Mouse (Mus musculus) left cerebral cortex, adult 9 months (tissue): ENCODE data around the gene Lrr1.
"Not testable (repeated sequence)": the region's sequence is repeated elsewhere in the genome, so short reads cannot be mapped to it uniquely, and the experiment has no call there.

Experiments
- DNase-seq, 2 experiments: peaks; one replicate each; pipeline ENCODE4 v3.0.0; 2022; ENCODE audit warnings: low spot score in 2 of 2

The Lrr1 gene

DNA sequence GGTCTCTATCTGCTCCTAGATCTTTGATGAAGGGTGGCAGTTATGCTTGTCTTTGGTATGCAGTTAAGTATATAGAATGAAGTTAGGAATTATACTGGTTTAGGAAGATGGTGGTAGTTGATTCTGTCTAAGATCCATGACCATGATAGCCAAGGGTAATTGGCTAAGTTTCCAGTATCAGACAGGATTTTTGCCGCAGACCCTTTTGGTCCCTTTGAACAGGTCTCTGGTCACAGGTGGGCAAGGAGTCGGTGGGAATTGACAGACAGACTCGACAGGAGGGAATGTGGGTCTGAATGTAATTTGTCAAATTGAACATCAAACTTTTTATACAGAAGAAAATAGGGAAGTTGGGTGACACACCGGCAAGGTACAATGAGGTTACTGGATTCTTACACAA is 5.0 kb upstream of the Lrr1 start:
- DNase-seq: not testable (repeated sequence)

DNA sequence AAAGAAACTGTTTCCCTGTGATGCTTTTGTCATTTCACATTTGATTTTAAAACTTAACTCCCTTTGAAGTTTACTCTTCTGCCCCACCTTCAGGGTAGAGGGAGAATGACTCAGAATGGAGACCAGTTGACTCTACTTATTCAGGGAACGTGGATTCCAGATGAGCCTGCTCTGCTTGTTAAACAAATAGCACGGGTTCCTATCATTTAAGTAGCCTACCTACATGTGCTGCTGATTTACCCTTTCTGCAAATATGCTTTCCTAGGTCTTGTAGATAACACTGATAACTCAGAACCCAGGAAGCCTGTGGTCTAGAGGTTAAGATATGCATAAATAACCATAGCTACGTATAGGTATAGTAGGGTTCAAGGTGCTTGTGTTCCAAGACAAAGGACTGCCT is 3.7 kb upstream of the Lrr1 start:
- no peak for DNase-seq

DNA sequence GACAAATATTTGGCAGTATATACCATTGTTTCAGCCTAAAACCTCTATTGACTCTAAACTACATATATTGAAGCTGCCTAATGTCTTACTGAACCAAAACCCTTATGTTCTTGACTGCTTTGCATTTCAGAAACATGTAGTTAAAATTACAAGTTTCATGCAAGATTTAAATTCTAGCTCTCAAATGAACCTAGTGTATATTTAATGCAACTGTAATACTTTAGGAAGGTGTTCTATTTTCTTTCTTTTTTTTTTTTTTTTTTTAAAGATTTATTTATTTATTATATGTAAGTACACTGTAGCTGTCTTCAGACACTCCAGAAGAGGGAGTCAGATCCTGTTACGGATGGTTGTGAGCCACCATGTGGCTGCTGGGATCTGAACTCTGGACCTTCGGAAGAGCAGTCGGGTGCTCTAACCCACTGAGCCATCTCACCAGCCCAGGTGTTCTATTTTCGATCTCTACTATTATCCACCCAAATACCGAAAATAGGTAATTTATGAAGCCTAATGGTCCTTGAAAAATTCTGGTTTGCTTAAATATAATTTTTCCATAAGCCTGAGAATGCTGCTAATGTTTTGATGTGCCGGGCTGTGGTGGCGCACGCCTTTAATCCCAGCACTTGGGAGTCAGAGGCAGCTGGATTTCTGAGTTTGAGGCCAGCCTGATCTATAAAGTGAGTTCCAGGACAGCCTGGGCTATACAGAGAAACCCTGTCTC is 1.6 kb upstream of the Lrr1 start:
- DNase-seq: not testable (repeated sequence)

DNA sequence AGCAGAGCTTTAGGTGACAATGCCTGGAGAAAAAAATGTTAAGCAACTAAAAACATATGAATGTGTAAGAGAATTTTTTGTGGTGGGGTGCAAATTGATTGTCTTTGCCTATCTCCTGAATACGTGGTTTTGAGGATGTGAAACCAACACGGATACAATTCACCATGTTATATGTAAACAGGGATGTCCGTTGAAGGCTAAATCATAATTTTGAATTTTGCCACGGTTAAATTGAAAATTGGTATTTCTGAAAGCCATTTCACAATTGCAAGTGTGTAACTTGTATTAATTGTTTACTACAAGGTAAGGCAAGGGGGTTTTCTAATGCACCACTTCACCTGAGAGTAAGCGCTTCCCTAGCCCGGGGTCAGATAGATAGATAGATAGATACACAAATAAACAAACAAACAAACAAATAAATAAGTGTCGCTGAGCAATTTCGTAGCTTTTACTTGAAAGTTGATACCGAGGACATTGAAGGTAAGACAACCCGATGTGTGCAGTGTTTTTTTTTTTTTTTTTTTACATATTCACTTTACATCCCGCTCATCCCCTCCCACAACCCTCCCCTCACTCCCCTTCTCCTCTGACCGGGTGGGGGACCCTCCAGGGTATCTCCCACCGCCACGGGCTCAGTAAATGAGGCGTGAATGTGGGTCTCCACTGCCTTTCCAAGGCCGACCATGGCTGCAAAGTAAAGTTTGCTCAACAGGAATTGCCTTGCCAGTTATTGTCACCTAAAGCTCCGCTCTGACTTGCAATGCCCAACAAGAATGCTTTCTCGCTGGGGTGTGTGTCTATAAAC is 756 bp upstream of the Lrr1 start:
- no peak for DNase-seq

- DNase-seq: no peak
Measured at GRCm38 (mm10) chr12:69171307-69171706, 2.7 kb downstream of the Lrr1 start.

- no peak for DNase-seq
Measured at GRCm38 (mm10) chr12:69175975-69176374, 7.4 kb downstream of the Lrr1 start.

DNA sequence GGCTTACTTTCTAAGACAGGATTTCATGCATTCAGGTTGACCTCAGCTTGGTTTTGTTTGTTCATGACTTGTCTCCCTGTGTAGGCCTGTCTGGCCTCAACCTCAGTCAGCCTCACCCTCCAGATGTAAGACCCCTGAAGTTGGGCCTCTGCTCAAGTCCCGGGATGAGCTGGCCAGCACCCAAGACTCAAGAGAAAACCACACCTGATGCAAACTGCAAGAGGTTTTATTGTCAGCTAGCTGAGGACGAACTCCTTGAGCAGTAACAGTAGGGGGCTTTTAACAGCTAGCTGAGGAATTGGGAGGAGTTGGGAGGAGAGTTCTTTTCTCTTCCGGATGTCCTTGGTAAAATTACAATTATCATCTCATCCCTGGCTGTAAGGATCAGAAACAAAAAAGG is 8.9 kb downstream of the Lrr1 start:
- no peak for DNase-seq

DNA sequence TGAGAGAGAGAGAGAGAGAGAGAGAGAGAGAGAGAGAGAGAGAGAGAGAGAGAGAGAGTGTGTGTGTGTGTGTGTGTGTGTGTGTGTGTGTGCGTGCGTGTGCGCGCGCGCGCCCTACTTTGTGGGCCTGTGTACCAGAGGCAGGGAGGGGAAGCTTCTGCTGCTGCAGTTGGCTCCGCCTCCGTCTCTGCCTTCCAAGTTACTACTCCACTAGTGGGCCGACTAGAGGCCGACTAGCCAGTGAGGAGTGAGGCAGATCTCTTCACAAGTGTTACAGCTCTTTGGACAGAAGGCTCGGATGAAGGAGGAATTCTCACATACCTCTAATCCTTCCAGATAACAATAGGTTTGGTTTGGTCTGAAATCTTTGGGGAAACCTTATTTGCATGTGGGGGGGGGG is 10.8 kb downstream of the Lrr1 start:
- no peak for DNase-seq

- no peak for DNase-seq
Measured at GRCm38 (mm10) chr12:69181800-69182199, 13.2 kb downstream of the Lrr1 start.

DNA sequence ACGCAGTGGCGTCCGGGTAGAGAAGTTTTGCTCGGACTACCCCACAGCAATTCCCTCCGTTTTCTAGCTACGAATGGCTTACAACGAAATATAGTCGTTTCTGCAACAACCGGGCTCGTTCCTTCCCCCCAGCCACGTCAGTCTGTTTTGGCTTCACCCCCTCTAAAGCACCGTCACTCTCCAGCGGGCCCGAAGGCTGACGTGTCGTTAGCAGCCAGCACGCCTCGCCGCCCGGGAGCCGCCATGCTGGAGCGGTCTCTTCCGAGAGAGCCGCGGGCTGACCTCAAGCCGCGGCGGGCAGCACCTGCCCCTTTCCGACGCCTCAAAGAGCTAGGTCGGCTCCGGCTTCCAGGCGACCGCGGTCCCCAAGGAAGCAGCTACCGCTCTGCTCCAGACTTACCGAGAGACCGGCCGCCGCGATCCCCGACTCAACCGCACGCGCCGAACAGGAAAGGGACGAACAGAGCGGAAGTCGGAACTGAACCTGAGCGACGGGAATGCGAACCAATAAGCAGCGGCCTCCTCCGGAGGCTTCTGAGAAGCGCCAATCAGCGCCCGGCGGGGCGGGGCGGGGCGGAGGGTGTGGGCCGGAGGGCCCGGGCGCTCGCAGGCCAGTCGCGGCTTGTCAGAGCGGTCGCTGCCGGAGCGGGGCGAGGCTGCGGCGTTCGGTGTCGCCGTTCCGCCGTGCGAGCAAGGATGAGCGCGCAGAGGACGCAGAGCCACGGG is 15.1 kb downstream of the Lrr1 start, which contains the start of the genes Rpl36al and Mgat2:
Rpl36al (minus strand) TSS at position 501 of the 726 bp plus-strand sequence.
Mgat2 (plus strand) TSS at position 575 of the 726 bp plus-strand sequence.
- peak; percentile 92 to 98 for DNase-seq

- peak in 1 of 2 experiments; percentile 46 for DNase-seq
Measured at GRCm38 (mm10) chr12:69184342-69185295, 16.0 kb downstream of the Lrr1 start.

DNA sequence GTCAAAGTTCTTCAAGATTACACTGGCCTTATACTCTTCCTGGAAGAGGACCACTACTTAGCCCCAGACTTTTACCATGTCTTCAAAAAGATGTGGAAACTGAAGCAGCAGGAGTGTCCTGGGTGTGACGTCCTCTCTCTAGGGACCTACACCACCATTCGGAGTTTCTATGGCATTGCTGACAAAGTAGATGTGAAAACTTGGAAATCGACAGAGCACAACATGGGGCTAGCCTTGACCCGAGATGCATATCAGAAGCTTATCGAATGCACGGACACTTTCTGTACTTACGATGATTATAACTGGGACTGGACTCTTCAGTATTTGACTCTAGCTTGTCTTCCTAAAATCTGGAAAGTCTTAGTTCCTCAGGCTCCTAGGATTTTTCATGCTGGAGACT is 16.8 kb downstream of the Lrr1 start:
- no peak for DNase-seq

- no peak for DNase-seq
Measured at GRCm38 (mm10) chr12:69186811-69187471, 18.3 kb downstream of the Lrr1 start.

DNA sequence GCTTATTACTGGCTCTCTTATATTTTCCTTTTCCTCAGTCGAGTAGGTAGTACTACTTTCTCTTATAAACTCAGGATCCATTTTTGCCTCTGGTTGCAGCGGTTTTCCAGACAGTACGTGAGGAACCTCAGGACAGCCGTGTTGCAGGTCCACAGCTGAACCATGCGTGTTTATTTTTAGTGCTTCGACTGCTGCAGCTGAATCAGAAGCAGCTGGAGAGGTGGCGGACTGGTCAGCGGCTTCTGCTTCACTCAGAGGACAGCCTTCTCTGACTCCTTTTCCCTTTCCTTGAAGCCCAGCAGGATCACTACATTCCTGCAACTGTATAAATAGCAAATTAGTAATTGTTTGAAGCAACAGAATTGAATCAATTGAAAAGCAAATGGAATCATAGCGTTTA is 21.5 kb downstream of the Lrr1 start:
- no peak for DNase-seq

GRCm38 (mm10) chr12:69190522-69190921 is 21.9 kb downstream of the Lrr1 start:
- DNase-seq: no peak

DNA sequence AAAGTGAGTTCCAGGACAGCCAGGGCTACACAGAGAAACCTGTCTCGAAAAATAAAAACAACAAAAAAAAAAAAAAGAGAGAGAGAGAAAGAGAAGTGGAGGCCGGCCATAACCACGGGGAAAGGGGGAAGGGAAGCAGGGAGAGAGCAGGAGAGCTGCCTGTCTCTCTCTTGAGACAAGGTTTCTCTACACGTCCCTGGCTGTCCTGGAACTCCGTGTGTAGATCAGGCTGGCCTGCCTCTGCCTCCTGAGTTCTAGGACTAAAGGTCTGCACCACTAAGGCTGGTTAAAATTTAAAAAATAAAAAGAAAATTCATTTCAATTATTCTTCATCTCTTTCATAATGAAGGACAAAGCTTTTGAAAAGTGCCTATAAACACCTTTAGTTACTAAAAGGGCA is 22.8 kb downstream of the Lrr1 start:
- no peak for DNase-seq

- no peak for DNase-seq
Measured at GRCm38 (mm10) chr12:69192637-69193036, 24.0 kb downstream of the Lrr1 start.

- DNase-seq: peak in 1 of 2 experiments; percentile 63
Measured at GRCm38 (mm10) chr12:69196444-69197377, 28.1 kb downstream of the Lrr1 start, which contains the start of gene Gm49383. TSS of gene Gm49383 (minus strand) at chr12:69197104.

DNA sequence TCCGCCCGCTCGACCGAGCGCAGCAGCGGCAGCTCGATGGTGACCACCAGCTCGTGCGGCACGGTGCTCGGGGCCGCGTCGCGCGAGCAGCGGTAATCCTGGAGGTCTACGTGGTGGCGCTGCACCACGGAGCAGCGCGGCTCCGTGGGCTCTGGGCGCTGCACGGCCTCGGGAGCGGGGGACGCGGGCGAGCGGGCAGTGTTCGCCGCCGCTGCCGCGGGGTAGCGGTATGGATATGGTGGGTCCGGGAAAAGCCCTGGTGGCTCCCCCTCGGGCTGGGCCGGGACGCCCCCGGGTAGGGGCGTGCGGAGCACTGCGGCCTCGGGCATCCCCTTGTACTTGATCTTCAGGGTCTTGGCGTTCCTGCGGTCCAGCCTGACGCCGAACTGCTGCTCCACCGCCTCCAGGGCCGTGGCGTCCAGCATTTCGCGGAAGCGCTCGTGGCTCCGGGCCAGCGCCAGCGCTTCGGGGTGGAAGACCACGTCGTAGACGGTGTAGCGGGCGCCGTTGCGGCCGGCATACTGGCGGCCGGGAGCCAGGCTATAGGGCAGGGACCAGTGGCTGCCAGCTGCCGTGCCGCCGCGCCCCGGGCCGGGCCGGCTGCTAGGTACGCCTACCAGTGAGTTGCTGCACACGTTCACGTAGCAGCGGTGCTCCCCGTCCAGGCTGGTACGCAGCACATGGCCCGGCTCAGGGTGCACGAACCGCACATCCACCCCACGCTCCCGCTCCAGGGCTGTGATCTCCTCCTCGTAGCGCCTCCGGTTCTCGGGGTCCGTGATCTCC is 29.0 kb downstream of the Lrr1 start:
- no peak for DNase-seq
